Mouse (Mus musculus): ENCODE data around the gene Galnt13. TPM values are rescaled to one million over a fixed set of nuclear protein-coding genes. Genes with fewer than 3 reads are reported as not detected.
"Not testable (repeated sequence)": the region's sequence is repeated elsewhere in the genome, so short reads cannot be mapped to it uniquely, and the experiment has no call there.

Gene Galnt13
- polyA plus RNA-seq, 1 experiment from 2014 or later, result 2.8 TPM

GRCm38 (mm10) chr2:54938075-54938474 is 502.0 kb downstream of the Galnt13 start:
- H3K4me3 ChIP-seq, result no peak overlapping the region
- no peaks in the 10 kb centered on the region for H3K9me3 ChIP-seq
- H3K27ac ChIP-seq (replicated peaks), result no peak overlapping the region
- no peaks in the 10 kb centered on the region for H3K27me3 ChIP-seq
- no peak overlapping the region for H3K9ac ChIP-seq (replicated peaks)
- H3K4me2 ChIP-seq (replicated peaks), result no peak overlapping the region
- no peaks in the 10 kb centered on the region for H3K4me1 ChIP-seq
- no peak for ATAC-seq (ENCODE audit: low FRiP score, low read depth)
- no peaks in the 10 kb centered on the region for H3K36me3 ChIP-seq

- Histone ChIP-seq H3K9ac (replicated peaks) (no peak overlapping the region), H3K4me2 (replicated peaks) (no peak overlapping the region), H3K36me3 (no peaks in the 10 kb centered on the region), H3K27ac (replicated peaks) (no peak overlapping the region), H3K4me3 (no peak overlapping the region), H3K27me3 (no peaks in the 10 kb centered on the region), H3K4me1 (no peaks in the 10 kb centered on the region), H3K9me3 (no peaks in the 10 kb centered on the region)
- 92% methylated on average over 1 of the region's 1 CpGs for WGBS
- ATAC-seq (ENCODE audit: low FRiP score, low read depth), result no peak
Measured at GRCm38 (mm10) chr2:54943386-54943785, 507.3 kb downstream of the Galnt13 start.

DNA sequence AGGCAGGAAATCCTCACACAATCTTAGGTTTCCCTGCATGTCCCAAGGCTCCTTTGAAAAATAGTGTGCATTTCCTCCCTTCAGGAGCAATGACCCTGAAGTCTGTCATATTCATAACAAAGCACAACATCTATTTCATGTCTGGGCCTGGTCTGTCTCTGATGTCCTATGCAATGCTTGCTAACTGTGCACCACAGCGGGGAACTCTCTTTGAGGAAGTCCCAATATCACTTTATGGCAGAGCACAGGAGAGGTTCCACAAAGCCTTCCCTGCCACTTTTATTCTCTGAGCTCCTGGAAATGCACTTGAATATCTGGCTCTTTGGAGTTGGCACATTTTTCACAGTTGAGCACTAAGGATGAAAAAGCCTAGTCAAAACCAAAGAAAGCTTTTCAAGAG is 547.7 kb downstream of the Galnt13 start:
- Histone ChIP-seq H3K4me3 (no peak overlapping the region), H3K27me3 (no peaks in the 10 kb centered on the region), H3K9ac (replicated peaks) (no peak overlapping the region), H3K4me2 (replicated peaks) (no peak overlapping the region), H3K36me3 (no peaks in the 10 kb centered on the region), H3K9me3 (no peaks in the 10 kb centered on the region), H3K27ac (replicated peaks) (no peak overlapping the region), H3K4me1 (no peaks in the 10 kb centered on the region)
- no peak for ATAC-seq (ENCODE audit: low FRiP score, low read depth)
- 57% methylated on average over 1 of the region's 1 CpGs for WGBS

GRCm38 (mm10) chr2:55022539-55022938 is 586.4 kb downstream of the Galnt13 start:
- WGBS, result no CpG with 5 or more reads among the region's 5 CpGs
- not testable (repeated sequence) for H3K36me3 ChIP-seq; H3K4me2 ChIP-seq (replicated peaks); H3K27me3 ChIP-seq; H3K4me3 ChIP-seq; H3K27ac ChIP-seq (replicated peaks); H3K9me3 ChIP-seq; H3K9ac ChIP-seq (replicated peaks); H3K4me1 ChIP-seq
- peak; percentile 78 for ATAC-seq (ENCODE audit: low FRiP score, low read depth)

DNA sequence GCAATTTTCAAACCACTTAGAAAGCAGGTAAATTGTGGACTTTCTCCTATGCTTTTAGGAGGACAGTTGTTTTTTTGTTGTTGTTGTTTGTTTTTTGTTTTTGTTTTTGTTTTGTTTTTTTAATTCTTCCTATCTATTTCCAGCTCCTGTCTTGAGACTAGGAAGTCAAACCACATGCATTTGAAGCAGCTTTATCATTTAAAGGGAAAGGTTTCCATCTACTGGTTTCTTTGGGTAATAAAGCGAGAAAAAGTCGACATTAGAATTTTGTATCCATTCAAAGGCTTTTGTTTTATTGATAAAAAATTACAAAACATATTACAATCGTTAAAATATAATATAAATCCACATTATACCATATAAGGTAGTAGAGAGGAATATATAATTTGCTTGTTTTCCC is 598.5 kb downstream of the Galnt13 start:
- 65% methylated on average over 3 of the region's 3 CpGs for WGBS
- Histone ChIP-seq H3K36me3 (no peaks in the 10 kb centered on the region), H3K27ac (replicated peaks) (no peak overlapping the region)

DNA sequence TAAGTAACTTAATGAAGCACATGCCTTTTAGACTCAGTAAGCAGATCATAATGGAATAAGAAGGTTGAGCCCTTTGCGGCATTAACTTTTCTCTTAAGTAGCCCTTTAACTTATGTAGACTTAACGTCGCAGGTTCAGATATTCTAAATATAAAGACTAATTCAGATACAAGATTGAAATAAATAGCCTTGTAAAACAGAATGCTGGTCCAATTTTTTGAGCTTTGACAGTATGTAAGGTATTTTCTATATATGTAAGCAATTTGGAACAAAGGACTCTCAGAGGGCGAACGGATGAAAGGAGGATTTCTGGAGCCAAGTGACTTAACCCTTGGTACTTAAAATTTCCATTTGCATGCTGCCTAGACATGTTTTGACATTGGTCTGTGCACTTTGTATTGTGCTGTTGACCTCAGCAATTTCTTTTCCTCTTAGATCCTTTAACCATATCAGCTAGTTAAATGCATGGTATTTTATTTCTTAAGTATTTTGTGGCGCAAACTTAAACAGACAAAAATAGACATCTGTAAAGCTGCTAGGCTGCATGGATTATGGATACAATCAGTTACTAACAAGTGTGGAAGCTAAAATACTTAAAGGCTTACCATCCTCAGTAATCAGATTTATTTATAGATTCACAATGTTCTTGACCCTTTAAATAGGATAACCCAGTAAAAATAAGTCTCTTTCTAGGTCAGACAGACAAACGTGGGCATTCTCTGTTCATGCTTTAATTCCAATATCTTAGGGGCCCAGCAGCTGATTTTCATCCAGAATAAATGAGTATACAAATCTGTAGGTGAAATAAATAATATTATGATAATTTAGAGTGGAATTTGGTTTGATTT is 629.6 kb downstream of the Galnt13 start:
- Histone ChIP-seq H3K4me3 (no peak overlapping the region), H3K27me3 (peaks cover 8% of the 10 kb centered on the region; the same call in 1 of the 2 replicates), H3K9ac (replicated peaks) (no peak overlapping the region), H3K4me1 (no peaks in the 10 kb centered on the region), H3K4me2 (replicated peaks) (no peak overlapping the region), H3K27ac (replicated peaks) (no peak overlapping the region), H3K36me3 (no peaks in the 10 kb centered on the region), H3K9me3 (no peaks in the 10 kb centered on the region)
- 25% methylated on average over 7 of the region's 7 CpGs for WGBS
- ATAC-seq (ENCODE audit: low FRiP score, low read depth), result peak; percentile 52; the same call in 1 of the 2 replicates

More for the DNA sequence above, 598.5 kb downstream of the Galnt13 start:
- no peaks in the 10 kb centered on the region for H3K4me1 ChIP-seq
- no peak for ATAC-seq (ENCODE audit: low FRiP score, low read depth)
- no peaks in the 10 kb centered on the region for H3K27me3 ChIP-seq
- H3K9me3 ChIP-seq, result no peaks in the 10 kb centered on the region
- no peak overlapping the region for H3K4me2 ChIP-seq (replicated peaks)
- H3K4me3 ChIP-seq, result no peak overlapping the region
- H3K9ac ChIP-seq (replicated peaks), result no peak overlapping the region

DNA sequence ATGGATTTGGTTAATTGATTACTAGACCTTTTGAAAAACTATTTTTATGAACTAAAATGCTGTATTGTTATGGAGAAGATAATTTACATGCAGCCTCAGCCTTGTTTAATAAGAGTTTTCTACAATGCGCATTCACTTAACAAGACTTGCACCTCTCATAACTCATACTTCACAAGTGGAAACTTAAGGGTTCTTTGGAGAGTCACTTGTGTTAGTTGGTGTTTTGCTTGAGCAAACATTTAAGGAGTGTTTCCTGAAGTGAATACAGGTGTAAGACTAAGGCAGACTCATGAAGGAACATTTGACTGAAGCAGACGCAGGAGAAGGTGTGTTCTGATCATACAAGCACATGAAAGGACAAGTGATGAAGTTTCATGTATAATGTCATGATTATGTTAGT is 649.5 kb downstream of the Galnt13 start:
- 89% methylated on average over 2 of the region's 2 CpGs for WGBS
- ATAC-seq (ENCODE audit: low FRiP score, low read depth), result no peak
- H3K9me3 ChIP-seq, result no peaks in the 10 kb centered on the region
- no peaks in the 10 kb centered on the region for H3K27me3 ChIP-seq
- H3K4me3 ChIP-seq, result no peak overlapping the region
- no peaks in the 10 kb centered on the region for H3K4me1 ChIP-seq
- H3K4me2 ChIP-seq (replicated peaks), result no peak overlapping the region
- H3K36me3 ChIP-seq, result no peaks in the 10 kb centered on the region
- H3K9ac ChIP-seq (replicated peaks), result no peak overlapping the region
- H3K27ac ChIP-seq (replicated peaks), result no peak overlapping the region

DNA sequence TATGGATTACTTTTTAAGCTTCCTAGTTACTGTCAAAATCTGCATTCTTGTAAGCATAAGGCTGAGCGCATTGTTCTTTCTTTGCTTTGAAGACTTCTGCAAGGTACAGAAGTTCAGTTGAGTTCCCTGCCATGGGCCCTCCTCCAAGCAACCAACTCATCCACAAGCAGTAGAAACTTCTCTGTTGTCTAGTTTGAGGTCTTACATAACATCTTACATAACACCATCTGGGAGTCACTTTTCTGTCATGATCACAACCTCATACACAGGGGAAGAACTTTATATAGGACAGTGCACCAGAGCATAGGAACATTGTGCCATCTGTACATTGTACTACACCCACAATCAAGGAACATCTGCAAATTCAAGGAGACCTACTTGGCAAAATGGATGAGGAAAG is 651.9 kb downstream of the Galnt13 start:
- no peak overlapping the region for H3K27ac ChIP-seq (replicated peaks)
- 89% methylated on average over 1 of the region's 1 CpGs for WGBS
- no peak for ATAC-seq (ENCODE audit: low FRiP score, low read depth)
- H3K4me2 ChIP-seq (replicated peaks), result no peak overlapping the region
- no peak overlapping the region for H3K4me3 ChIP-seq
- H3K36me3 ChIP-seq, result no peaks in the 10 kb centered on the region
- H3K4me1 ChIP-seq, result peaks cover 5% of the 10 kb centered on the region
- no peak overlapping the region for H3K9ac ChIP-seq (replicated peaks)
- no peaks in the 10 kb centered on the region for H3K9me3 ChIP-seq
- no peaks in the 10 kb centered on the region for H3K27me3 ChIP-seq

GRCm38 (mm10) chr2:55090332-55090731 is 654.2 kb downstream of the Galnt13 start:
- Histone ChIP-seq H3K27ac (replicated peaks) (no peak overlapping the region), H3K27me3 (no peaks in the 10 kb centered on the region), H3K4me3 (no peak overlapping the region), H3K9ac (replicated peaks) (no peak overlapping the region), H3K36me3 (no peaks in the 10 kb centered on the region), H3K4me2 (replicated peaks) (no peak overlapping the region), H3K4me1 (peaks cover 5% of the 10 kb centered on the region), H3K9me3 (no peaks in the 10 kb centered on the region)
- ATAC-seq (ENCODE audit: low FRiP score, low read depth), result peak; percentile 59; the same call in 1 of the 2 replicates
- WGBS, result 24% methylated on average over 3 of the region's 3 CpGs

DNA sequence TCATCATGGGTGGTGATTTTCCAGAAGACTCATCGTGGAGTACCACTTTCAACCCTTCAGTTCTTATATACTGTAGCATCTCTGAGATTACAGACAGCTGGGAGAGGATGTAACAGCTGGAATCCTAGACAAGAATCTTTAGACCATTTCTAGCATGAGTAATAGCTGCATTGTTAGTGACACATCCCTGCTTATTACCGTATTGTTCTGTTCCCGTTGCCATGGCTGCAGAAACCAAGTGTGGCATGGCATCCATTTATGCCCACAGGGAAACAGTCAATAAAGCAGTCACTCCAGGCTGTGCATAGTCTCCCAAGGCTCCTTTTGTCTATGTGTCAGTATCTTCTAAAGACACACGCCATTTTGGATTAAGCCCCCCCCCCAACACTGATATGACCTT is 655.4 kb downstream of the Galnt13 start:
- Histone ChIP-seq H3K9ac (replicated peaks) (no peak overlapping the region), H3K9me3 (no peaks in the 10 kb centered on the region), H3K4me1 (peaks cover 5% of the 10 kb centered on the region), H3K27me3 (no peaks in the 10 kb centered on the region), H3K4me3 (no peak overlapping the region), H3K36me3 (no peaks in the 10 kb centered on the region), H3K4me2 (replicated peaks) (no peak overlapping the region), H3K27ac (replicated peaks) (no peak overlapping the region)
- 26% methylated on average over 4 of the region's 4 CpGs for WGBS
- ATAC-seq (ENCODE audit: low FRiP score, low read depth), result peak; percentile 84

DNA sequence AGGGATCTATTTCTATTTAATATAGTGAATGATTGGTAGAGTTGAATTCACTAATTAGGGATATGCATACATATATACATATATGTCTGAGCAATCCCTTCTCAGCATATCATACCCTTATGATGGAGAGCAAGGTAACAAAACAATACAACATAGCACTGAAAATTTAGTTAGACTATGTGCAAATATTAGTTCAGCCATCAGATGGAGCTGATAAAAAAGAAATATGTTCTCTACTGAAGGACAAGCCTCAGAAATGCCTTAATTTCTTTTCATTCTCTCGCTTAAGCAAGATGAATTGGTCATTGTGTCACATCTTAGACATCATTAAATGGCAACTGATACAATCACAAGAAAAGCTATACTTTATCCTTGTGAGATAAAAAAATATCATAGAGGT is 663.0 kb downstream of the Galnt13 start:
- Histone ChIP-seq H3K9me3 (no peaks in the 10 kb centered on the region), H3K36me3 (no peaks in the 10 kb centered on the region), H3K9ac (replicated peaks) (no peak overlapping the region), H3K27me3 (no peaks in the 10 kb centered on the region), H3K27ac (replicated peaks) (no peak overlapping the region), H3K4me3 (no peak overlapping the region), H3K4me2 (replicated peaks) (no peak overlapping the region), H3K4me1 (no peaks in the 10 kb centered on the region)
- 87% methylated on average over 1 of the region's 1 CpGs for WGBS
- no peak for ATAC-seq (ENCODE audit: low FRiP score, low read depth)

DNA sequence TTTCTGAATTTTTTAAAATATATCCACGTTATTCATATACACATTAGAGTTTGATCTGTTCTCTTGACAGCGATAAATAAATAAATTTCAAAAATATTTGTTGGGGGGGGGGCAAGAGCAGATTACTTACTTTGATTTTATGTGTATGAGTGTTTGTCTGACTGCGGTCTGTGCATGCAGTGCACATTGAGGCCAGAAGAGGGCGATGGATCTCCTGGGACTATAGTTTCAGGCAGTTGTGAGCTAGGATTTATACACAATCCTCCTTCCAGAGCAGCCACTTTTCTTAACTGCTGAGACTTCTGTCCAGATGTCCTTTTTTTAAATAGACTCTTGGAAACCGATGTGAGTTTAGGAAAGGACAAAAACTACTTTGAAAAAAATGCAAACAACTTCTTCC is 665.2 kb downstream of the Galnt13 start:
- Histone ChIP-seq H3K4me2 (replicated peaks) (no peak overlapping the region), H3K36me3 (no peaks in the 10 kb centered on the region), H3K27ac (replicated peaks) (no peak overlapping the region), H3K4me1 (no peaks in the 10 kb centered on the region), H3K27me3 (no peaks in the 10 kb centered on the region), H3K9me3 (no peaks in the 10 kb centered on the region), H3K9ac (replicated peaks) (no peak overlapping the region), H3K4me3 (no peak overlapping the region)
- WGBS, result 71% methylated on average over 5 of the region's 5 CpGs
- no peak for ATAC-seq (ENCODE audit: low FRiP score, low read depth)

GRCm38 (mm10) chr2:55103521-55103920 is 667.4 kb downstream of the Galnt13 start:
- WGBS, result 94% methylated on average over 5 of the region's 5 CpGs
- H3K4me1 ChIP-seq, result no peaks in the 10 kb centered on the region
- H3K27me3 ChIP-seq, result no peaks in the 10 kb centered on the region
- H3K4me3 ChIP-seq, result no peak overlapping the region
- H3K9ac ChIP-seq (replicated peaks), result no peak overlapping the region
- no peaks in the 10 kb centered on the region for H3K36me3 ChIP-seq
- ATAC-seq (ENCODE audit: low FRiP score, low read depth), result peak; percentile 54; the same call in 1 of the 2 replicates
- H3K27ac ChIP-seq (replicated peaks), result no peak overlapping the region
- H3K9me3 ChIP-seq, result no peaks in the 10 kb centered on the region
- no peak overlapping the region for H3K4me2 ChIP-seq (replicated peaks)
